Mouse (Mus musculus): ENCODE results near the gene Tubg2.

GRCm38 (mm10) chr11:101186526-101187247, 31.0 kb downstream of the Tubg2 start:
- TF ChIP-seq RAD21 (IDR thresholded peaks at IDR 0.05; ENCODE audit: low read depth, low read length): no peak
- no peak for TF ChIP-seq TBP (conservative IDR thresholded peaks at IDR 0.05; ENCODE audit: low read depth, low read length)
- no peak for TF ChIP-seq CTCF (conservative IDR thresholded peaks at IDR 0.05 in 1 of 2, IDR thresholded peaks at IDR 0.05 in 1 of 2; ENCODE audit: low read depth in 2 of 2, low read length in 2 of 2)
- no peak for TF ChIP-seq USF1 (IDR thresholded peaks at IDR 0.05; ENCODE audit: low read depth, low read length)
- TF ChIP-seq EP300 (IDR thresholded peaks at IDR 0.05; ENCODE audit: low read length): no peak
- TF ChIP-seq MYC (IDR thresholded peaks at IDR 0.05; ENCODE audit: low read depth, low read length): no peak
- no peak for TF ChIP-seq POLR2A (IDR thresholded peaks at IDR 0.05; ENCODE audit: low read depth, low read length)
- TF ChIP-seq HCFC1 (IDR thresholded peaks at IDR 0.05; ENCODE audit: low read depth, low read length): no peak
- TF ChIP-seq CHD2 (IDR thresholded peaks at IDR 0.05; ENCODE audit: low read length): no peak

Measured in CH12.LX (cell line).